Mouse (Mus musculus) limb, embryonic 14.5 days (tissue): Measurements from ENCODE around the gene Eps8l1. TPM values are rescaled to one million over a fixed set of nuclear protein-coding genes. Genes with fewer than 3 reads are reported as not detected.
"Not testable (repeated sequence)": the region's sequence is repeated elsewhere in the genome, so short reads cannot be mapped to it uniquely, and the experiment has no call there.

Experiments used
- ATAC-seq: fragments of 200-750 bp; cut with Nextera tagmentation; 2 replicates; pipeline ENCODE4 v1.8.0; 2017; ENCODE audit warnings: low read depth, moderate number of reproducible peaks, moderate TSS enrichment; ENCODE audit not compliant: low FRiP score
- DNase-seq: peaks from one replicate; pipeline ENCODE4 v3.0.0-alpha.2; 2015; ENCODE audit warnings: low spot score
- H3K27ac ChIP-seq: fragments of 300-500 bp; sonication (generic); replicated peaks from 2 replicates; pipeline ENCODE4 v1.5.1; 2014; ENCODE audit warnings: low read depth, mild to moderate bottlenecking, low read length, moderate library complexity, mixed read lengths
- H3K27me3 ChIP-seq: fragments of 300-500 bp; sonication (generic); 2 replicates; pipeline ENCODE4 v1.6.1; 2014; ENCODE audit warnings: low read length, mixed read lengths; ENCODE audit not compliant: control insufficient read depth, insufficient read depth
- H3K36me3 ChIP-seq: fragments of 300-500 bp; sonication (generic); 2 replicates; pipeline ENCODE4 v1.6.1; 2014; ENCODE audit warnings: mild to moderate bottlenecking, low read length, moderate library complexity, mixed read lengths; ENCODE audit not compliant: control insufficient read depth, insufficient read depth
- H3K4me1 ChIP-seq: fragments of 300-500 bp; sonication (generic); 2 replicates; pipeline ENCODE4 v1.6.1; 2014; ENCODE audit warnings: antibody characterized with exemption, low read length, mixed read lengths; ENCODE audit not compliant: control insufficient read depth, insufficient read depth
- H3K4me2 ChIP-seq: fragments of 300-500 bp; sonication (generic); replicated peaks from 2 replicates; pipeline ENCODE4 v1.6.1; 2014; ENCODE audit warnings: low read depth, mild to moderate bottlenecking, low read length, moderate library complexity; ENCODE audit not compliant: severe bottlenecking
- H3K4me3 ChIP-seq: fragments of 300-500 bp; sonication (generic); replicated peaks from 2 replicates; pipeline ENCODE4 v1.5.1; 2014; ENCODE audit warnings: low read length
- H3K9ac ChIP-seq: fragments of 300-500 bp; sonication (generic); 2 replicates; pipeline ENCODE4 v1.6.1; 2014; ENCODE audit warnings: mild to moderate bottlenecking, low read depth, low read length, moderate library complexity; ENCODE audit not compliant: severe bottlenecking
- H3K9me3 ChIP-seq: fragments of 300-500 bp; sonication (generic); 2 replicates; pipeline ENCODE4 v1.6.1; 2016; ENCODE audit warnings: low read length; ENCODE audit not compliant: control insufficient read depth
- POLR2A ChIP-seq: fragments of 200-500 bp; IDR thresholded peaks from 2 replicates; pipeline ENCODE4 v1.8.0; 2012; ENCODE audit warnings: inconsistent platforms, mild to moderate bottlenecking, moderate library complexity, borderline replicate concordance; ENCODE audit not compliant: insufficient read depth, insufficient read length; ENCODE audit errors: extremely low read depth
- WGBS: fragments of 180-500 bp; shearing (Covaris S2); extraction: QIAGEN DNeasy Blood & Tissue Kit; methylation state at CpG from one replicate; pipeline ENCODE4 v1.1.7; 2014; 5-methylcytosine and 5-hydroxymethylcytosine counted together
- polyA plus RNA-seq, 2 experiments: library from polyadenylated mRNA; depleted of rRNA in 1 of 2; stranded (reverse) in 1 of 2; unstranded in 1 of 2; fragments of >200 nt; fragmentation: Nextera tagmentation in 1 of 2; extraction: Ambion mirVana in 1 of 2; gene quantifications; 2 replicates each; pipeline versions ENCODE4 v1.2.1 to v1.2.3; 2012 to 2014

Eps8l1 gene
- polyA plus RNA-seq (2012; rRNA removed) (6.9 and 10.0 TPM in 2 replicates), polyA plus RNA-seq (2014; fragmentation: Nextera tagmentation; extraction: Ambion mirVana) (1.9 and 6.5 TPM in 2 replicates)

GRCm38 (mm10) chr7:4460576-4461434 is at the start of gene Eps8l1:
Gene Eps8l1 (plus strand): TSS chr7:4460674.
- Histone ChIP-seq H3K36me3 (no peaks in the 10 kb centered on the region), H3K4me1 (no peaks in the 10 kb centered on the region), H3K27me3 (no peaks in the 10 kb centered on the region), H3K4me3 (peak within 1 kb of the TSS; percentile 21), H3K27ac (no peak within 1 kb of the TSS; the same call in 1 of the 2 replicates), H3K9ac (peak within 1 kb of the TSS; percentile 44), H3K4me2 (peak within 1 kb of the TSS; percentile 26; the same call in 1 of the 2 replicates), H3K9me3 (no peaks in the 10 kb centered on the region)
- DNase-seq (no peak), ATAC-seq (peak; percentile 44; the same call in 1 of the 2 replicates)
- 69% methylated on average over 13 of the region's 16 CpGs for WGBS
- no peak for TF ChIP-seq POLR2A

GRCm38 (mm10) chr7:4412406-4412805 is 48.1 kb upstream of the Eps8l1 start:
- H3K27ac ChIP-seq, H3K27me3 ChIP-seq, ATAC-seq, H3K4me3 ChIP-seq, H3K9ac ChIP-seq, H3K4me1 ChIP-seq, H3K4me2 ChIP-seq, H3K9me3 ChIP-seq, DNase-seq, H3K36me3 ChIP-seq: not testable (repeated sequence)
- 97% methylated on average over 15 of the region's 15 CpGs for WGBS

DNA sequence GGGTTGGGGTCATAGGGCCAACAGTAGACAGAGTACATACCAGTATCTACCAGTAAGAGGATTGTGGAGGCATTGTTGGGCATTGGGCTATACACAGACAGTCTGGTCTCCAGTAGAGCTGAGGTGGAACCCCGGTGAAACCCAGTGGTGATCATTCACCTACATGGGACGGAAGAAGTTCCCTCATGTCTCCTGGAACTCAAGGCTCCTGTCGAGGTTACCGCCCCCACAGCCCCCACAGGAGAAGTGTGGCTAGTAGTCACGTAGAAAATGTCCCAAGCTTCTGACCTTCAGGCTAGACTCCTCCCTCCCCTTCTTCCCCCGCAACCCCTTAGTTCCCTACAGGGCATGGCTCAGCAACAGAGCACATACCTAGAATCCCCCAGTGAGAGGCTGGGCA is 40.8 kb upstream of the Eps8l1 start:
- DNase-seq (no peak), ATAC-seq (no peak)
- no peak overlapping the region for H3K4me3 ChIP-seq
- 87% methylated on average over 6 of the region's 6 CpGs for WGBS
- H3K9ac ChIP-seq: no peak overlapping the region
- H3K27me3 ChIP-seq: no peaks in the 10 kb centered on the region
- H3K4me1 ChIP-seq: no peaks in the 10 kb centered on the region
- peaks cover under 1% of the 10 kb centered on the region; the same call in 1 of the 2 replicates for H3K36me3 ChIP-seq
- H3K4me2 ChIP-seq: no peak overlapping the region
- H3K9me3 ChIP-seq: no peaks in the 10 kb centered on the region
- H3K27ac ChIP-seq: no peak overlapping the region
- no peak for TF ChIP-seq POLR2A

GRCm38 (mm10) chr7:4420230-4420629 is 40.2 kb upstream of the Eps8l1 start:
- Histone ChIP-seq H3K27ac (no peak overlapping the region), H3K36me3 (peaks cover 6% of the 10 kb centered on the region), H3K4me1 (no peaks in the 10 kb centered on the region), H3K4me2 (no peak overlapping the region), H3K4me3 (no peak overlapping the region), H3K9ac (no peak overlapping the region), H3K9me3 (no peaks in the 10 kb centered on the region), H3K27me3 (no peaks in the 10 kb centered on the region)
- no peak for ATAC-seq
- DNase-seq: no peak
- TF ChIP-seq POLR2A: no peak
- WGBS: 59% methylated on average over 4 of the region's 4 CpGs

GRCm38 (mm10) chr7:4427161-4427912 is 33.1 kb upstream of the Eps8l1 start:
- peaks cover 59% of the 10 kb centered on the region for H3K36me3 ChIP-seq
- no peak overlapping the region for H3K4me3 ChIP-seq
- no peak overlapping the region for H3K4me2 ChIP-seq
- H3K9ac ChIP-seq: no peak overlapping the region
- H3K4me1 ChIP-seq: no peaks in the 10 kb centered on the region
- ATAC-seq: peak; percentile 90
- no peaks in the 10 kb centered on the region for H3K27me3 ChIP-seq
- WGBS: 77% methylated on average over 7 of the region's 7 CpGs
- DNase-seq: peak; percentile 98
- TF ChIP-seq POLR2A: no peak
- H3K9me3 ChIP-seq: no peaks in the 10 kb centered on the region
- no peak overlapping the region for H3K27ac ChIP-seq
